Mouse (Mus musculus): ENCODE data around the gene Hpd. TPM values are rescaled to one million over a fixed set of nuclear protein-coding genes. Genes with fewer than 3 reads are reported as not detected.
"Not testable (repeated sequence)": the region's sequence is repeated elsewhere in the genome, so short reads cannot be mapped to it uniquely, and the experiment has no call there.

The Hpd gene
- total RNA-seq (2015) (not detected in 2 replicates), total RNA-seq (2017) (not detected in 2 replicates)

- ATAC-seq (replicated peaks; ENCODE audit: poor library complexity) = no peak
These were observed at the start of gene Hpd for GRCm38 (mm10) chr5:123182651-123183050. Gene Hpd (minus strand): TSS chr5:123182727.

- ATAC-seq (replicated peaks; ENCODE audit: poor library complexity) = no peak
These were observed 49.7 kb upstream of the Hpd start for GRCm38 (mm10) chr5:123232180-123232579.

- ATAC-seq (replicated peaks; ENCODE audit: poor library complexity) = no peak
These were observed 46.8 kb upstream of the Hpd start for GRCm38 (mm10) chr5:123229296-123229695.

GRCm38 (mm10) chr5:123228524-123228922 is 46.0 kb upstream of the Hpd start:
- 0 out of 2 replicates have a peak, but pooled peaks have one; percentile 19 for ATAC-seq (replicated peaks; ENCODE audit: poor library complexity)

- peak; percentile 98 for ATAC-seq (replicated peaks; ENCODE audit: poor library complexity)
These were observed 45.4 kb upstream of the Hpd start for GRCm38 (mm10) chr5:123227762-123228523.

- no peak for ATAC-seq (replicated peaks; ENCODE audit: poor library complexity)
These were observed 44.3 kb upstream of the Hpd start for GRCm38 (mm10) chr5:123226851-123227250.

GRCm38 (mm10) chr5:123223861-123224260 is 41.3 kb upstream of the Hpd start:
- not testable (repeated sequence) for ATAC-seq (replicated peaks; ENCODE audit: poor library complexity)

GRCm38 (mm10) chr5:123223051-123223410 is 40.5 kb upstream of the Hpd start:
- ATAC-seq (replicated peaks; ENCODE audit: poor library complexity) = peak; percentile 75

- peak; percentile 87 for ATAC-seq (replicated peaks; ENCODE audit: poor library complexity)
These were observed 40.0 kb upstream of the Hpd start for GRCm38 (mm10) chr5:123222346-123223050.

- ATAC-seq (replicated peaks; ENCODE audit: poor library complexity) = not testable (repeated sequence)
These were observed 21.1 kb upstream of the Hpd start for GRCm38 (mm10) chr5:123203591-123203990.

- peak; percentile 33; the same call in 1 of the 2 replicates for ATAC-seq (replicated peaks; ENCODE audit: poor library complexity)
These were observed 20.2 kb upstream of the Hpd start for GRCm38 (mm10) chr5:123202771-123203170.

- ATAC-seq (replicated peaks; ENCODE audit: poor library complexity) = 0 out of 2 replicates have a peak, but pooled peaks have one; percentile 38
These were observed 19.5 kb upstream of the Hpd start for GRCm38 (mm10) chr5:123201987-123202386.

GRCm38 (mm10) chr5:123201523-123201892 is 19.0 kb upstream of the Hpd start:
- no peak; the same call in 1 of the 2 replicates for ATAC-seq (replicated peaks; ENCODE audit: poor library complexity)

GRCm38 (mm10) chr5:123200816-123201522 is 18.4 kb upstream of the Hpd start:
- ATAC-seq (replicated peaks; ENCODE audit: poor library complexity) = peak; percentile 94

- no peak for ATAC-seq (replicated peaks; ENCODE audit: poor library complexity)
These were observed 16.0 kb upstream of the Hpd start for GRCm38 (mm10) chr5:123198523-123198922.

- no peak for ATAC-seq (replicated peaks; ENCODE audit: poor library complexity)
These were observed 14.2 kb upstream of the Hpd start for GRCm38 (mm10) chr5:123196746-123197145.

- ATAC-seq (replicated peaks; ENCODE audit: poor library complexity) = no peak
These were observed 13.0 kb upstream of the Hpd start for GRCm38 (mm10) chr5:123195500-123196000.

- ATAC-seq (replicated peaks; ENCODE audit: poor library complexity) = no peak
These were observed 12.3 kb upstream of the Hpd start for GRCm38 (mm10) chr5:123194856-123195255.

- peak; percentile 92 for ATAC-seq (replicated peaks; ENCODE audit: poor library complexity)
These were observed 10.9 kb upstream of the Hpd start for GRCm38 (mm10) chr5:123193436-123193835.

GRCm38 (mm10) chr5:123192606-123193150 is 10.2 kb upstream of the Hpd start:
- no peak for ATAC-seq (replicated peaks; ENCODE audit: poor library complexity)

- ATAC-seq (replicated peaks; ENCODE audit: poor library complexity) = 0 out of 2 replicates have a peak, but pooled peaks have one; percentile 22
These were observed 8.9 kb upstream of the Hpd start for GRCm38 (mm10) chr5:123191427-123191826.

All from megakaryocyte progenitor cell, adult 5-6 weeks (primary cell).